Mouse (Mus musculus): Measurements from ENCODE around the gene Heatr1. TPM values are rescaled to one million over a fixed set of nuclear protein-coding genes. Genes with fewer than 3 reads are reported as not detected.

Heatr1 gene
- total and polyA plus RNA-seq, 3 experiments: 130 to 468 (median 156) TPM

DNA sequence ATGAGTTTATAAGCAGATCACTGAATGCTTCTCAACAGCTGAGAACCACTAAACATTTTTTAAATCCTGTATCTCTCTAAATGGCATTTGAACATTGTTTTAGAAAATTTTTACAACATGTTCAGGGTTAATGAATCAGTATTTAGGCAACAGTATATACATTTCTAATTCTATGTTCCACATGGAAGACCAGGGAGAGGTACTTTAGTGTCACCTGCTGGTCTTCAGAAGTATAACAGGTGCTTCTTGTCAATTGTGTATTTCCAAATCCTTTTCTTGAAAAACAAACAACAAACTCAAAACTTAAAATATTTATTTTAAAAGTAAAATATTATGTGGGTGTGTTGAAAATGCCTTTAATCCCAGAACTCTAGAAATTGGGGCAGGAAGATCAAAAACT, 8.5 kb upstream of the Heatr1 start (continued):
- no peak for TF ChIP-seq RCOR1 (IDR thresholded peaks at IDR 0.05; ENCODE audit: low read depth, low read length)

DNA sequence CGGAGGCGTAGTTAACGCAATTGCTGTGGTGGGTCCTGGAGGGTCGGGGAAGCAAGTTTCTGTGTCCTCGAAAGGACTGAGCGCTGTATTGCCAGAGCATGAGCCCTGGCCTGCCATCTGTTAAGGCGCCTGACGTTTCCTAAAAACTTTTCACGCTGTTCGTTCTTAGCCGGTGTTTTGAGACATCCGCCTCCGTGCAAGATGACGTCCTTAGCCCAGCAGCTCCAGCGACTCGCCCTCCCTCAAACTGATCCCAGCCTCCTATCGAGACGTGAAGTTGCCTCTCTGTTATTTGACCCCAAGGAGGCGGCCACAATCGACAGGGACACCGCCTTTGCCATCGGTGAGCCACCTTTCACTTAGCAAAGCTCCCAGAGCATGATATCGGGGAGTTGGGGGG, 744 bp downstream of the Heatr1 start:
- TF ChIP-seq USF2 (IDR thresholded peaks at IDR 0.05; ENCODE audit: borderline replicate concordance in 1 of 2, insufficient read depth in 1 of 2, low read depth in 1 of 2, low read length in 2 of 2): no peak
- no peak for TF ChIP-seq HCFC1 (IDR thresholded peaks at IDR 0.05; ENCODE audit: low read depth, low read length)
- no peak for TF ChIP-seq ZNF384 (IDR thresholded peaks at IDR 0.05; ENCODE audit: low read depth, low read length)
- no peak for TF ChIP-seq SMC3 (IDR thresholded peaks at IDR 0.05; ENCODE audit: low read depth, low read length)
- no peak for TF ChIP-seq MAFK (IDR thresholded peaks at IDR 0.05; ENCODE audit: borderline replicate concordance, low read depth, low read length)
- no peak for TF ChIP-seq CHD1 (IDR thresholded peaks at IDR 0.05; ENCODE audit: low read depth, low read length)
- no peak for TF ChIP-seq RCOR1 (IDR thresholded peaks at IDR 0.05; ENCODE audit: low read depth, low read length)
- no peak for TF ChIP-seq ELF1 (IDR thresholded peaks at IDR 0.05; ENCODE audit: low read depth, low read length)
- TF ChIP-seq RAD21 (IDR thresholded peaks at IDR 0.05; ENCODE audit: low read depth, low read length): no peak
- TF ChIP-seq JUND (IDR thresholded peaks at IDR 0.05; ENCODE audit: low read depth, low read length): no peak
- no peak for TF ChIP-seq GATA1 (IDR thresholded peaks at IDR 0.05; ENCODE audit: low read depth, low read length)
- no peak for TF ChIP-seq MAZ (IDR thresholded peaks at IDR 0.05; ENCODE audit: low read depth, low read length)
- TF ChIP-seq MXI1 (IDR thresholded peaks at IDR 0.05; ENCODE audit: low read depth, low read length): no peak; the same call in 1 of the 2 replicates
- TF ChIP-seq UBTF (IDR thresholded peaks at IDR 0.05; ENCODE audit: borderline replicate concordance, insufficient read depth, low read depth, low read length): no peak
- TF ChIP-seq TCF12 (IDR thresholded peaks at IDR 0.05; ENCODE audit: low read depth, low read length): no peak
- H3K9me3 ChIP-seq (replicated peaks; ENCODE audit: insufficient read depth, low read length): no peaks in the 10 kb centered on the region
- peak overlapping the region; percentile 86 for H3K9ac ChIP-seq (ENCODE audit: control insufficient read depth, low read depth, low read length, poor library complexity, severe bottlenecking)
- peak overlapping the region; percentile 54 for H3K27ac ChIP-seq (ENCODE audit: control insufficient read depth, low read depth, low read length)
- peaks cover 6 to 12% of the 10 kb centered on the region in 2 experiments for H3K36me3 ChIP-seq (ENCODE audit: control insufficient read depth in 1 of 2, insufficient read depth in 2 of 2, low read length in 2 of 2)
- peak; percentile 71 for DNase-seq (ENCODE audit: low read depth, low spot score)
- H3K4me1 ChIP-seq (ENCODE audit: control insufficient read depth in 1 of 2, insufficient read depth in 2 of 2, low read length in 2 of 2): peaks cover 0 to 4% of the 10 kb centered on the region in 2 experiments; a peak in 1 of 4 replicates
- peaks cover 18% of the 10 kb centered on the region for H3K79me2 ChIP-seq (ENCODE audit: control insufficient read depth, insufficient read depth, low read length, poor library complexity)
- H3K27me3 ChIP-seq (ENCODE audit: control insufficient read depth in 1 of 2, insufficient read depth in 2 of 2, low read length in 2 of 2): no peaks in the 10 kb centered on the region
- H3K4me3 ChIP-seq (ENCODE audit: control insufficient read depth in 1 of 2, insufficient read depth in 1 of 2, low read depth in 2 of 2, low read length in 2 of 2): peak overlapping the region; percentile 76 to 92

DNA sequence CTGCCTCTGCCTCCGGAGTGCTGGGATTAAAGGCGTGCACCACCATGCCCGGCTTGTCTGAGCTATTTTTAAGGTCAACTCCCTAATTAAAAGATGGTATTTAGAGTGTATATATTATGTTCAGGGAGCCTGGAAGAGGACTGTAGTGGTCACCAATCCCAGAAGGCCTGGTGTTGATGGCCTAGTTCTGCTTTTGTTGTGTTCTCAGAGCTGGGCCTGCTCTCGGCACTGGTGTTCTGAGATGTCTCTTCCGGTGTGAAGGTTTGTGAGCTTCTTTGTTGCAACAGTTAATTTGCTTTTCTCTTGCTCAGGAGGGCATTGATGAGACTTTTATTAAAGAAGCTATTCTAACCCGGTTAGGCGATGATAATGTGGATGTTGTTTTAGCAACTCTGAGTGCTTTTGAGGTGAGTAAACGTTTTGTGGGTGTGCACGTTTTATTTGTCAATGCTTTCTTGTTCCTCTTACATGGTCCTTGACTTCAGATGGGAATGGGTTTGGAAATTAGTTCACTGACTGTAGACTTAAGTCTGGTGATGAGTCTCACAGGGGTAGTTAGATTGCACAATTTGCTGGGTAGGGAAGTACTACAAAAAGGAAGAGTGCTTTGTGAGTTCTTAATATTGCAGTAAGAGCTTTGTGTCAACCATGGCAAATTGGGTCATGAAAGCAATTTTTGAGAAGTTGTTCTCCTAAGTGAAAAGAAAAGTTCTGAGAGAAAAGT, 13.7 kb downstream of the Heatr1 start:
- peaks cover 2% of the 10 kb centered on the region; the same call in 1 of the 2 replicates for H3K79me2 ChIP-seq (ENCODE audit: control insufficient read depth, insufficient read depth, low read length, poor library complexity)
- peaks cover 9% of the 10 kb centered on the region in 2 experiments for H3K4me1 ChIP-seq (ENCODE audit: control insufficient read depth in 1 of 2, insufficient read depth in 2 of 2, low read length in 2 of 2)
- H3K36me3 ChIP-seq (ENCODE audit: control insufficient read depth in 1 of 2, insufficient read depth in 2 of 2, low read length in 2 of 2): peaks cover 20 to 23% of the 10 kb centered on the region in 2 experiments
- H3K27ac ChIP-seq (ENCODE audit: control insufficient read depth, low read depth, low read length): no peak overlapping the region
- no peak for TF ChIP-seq ZMIZ1 (IDR thresholded peaks at IDR 0.05; ENCODE audit: low read depth, low read length)
- TF ChIP-seq UBTF (IDR thresholded peaks at IDR 0.05; ENCODE audit: borderline replicate concordance, insufficient read depth, low read depth, low read length): no peak
- TF ChIP-seq RCOR1 (IDR thresholded peaks at IDR 0.05; ENCODE audit: low read depth, low read length): no peak
- TF ChIP-seq SIN3A (IDR thresholded peaks at IDR 0.05; ENCODE audit: low read length): no peak
- TF ChIP-seq MAZ (IDR thresholded peaks at IDR 0.05; ENCODE audit: low read depth, low read length): no peak
- TF ChIP-seq POLR2A (IDR thresholded peaks at IDR 0.05; ENCODE audit: control insufficient read depth in 1 of 2, insufficient read depth in 1 of 2, low read depth in 1 of 2, low read length in 2 of 2, poor library complexity in 1 of 2): no peak
- no peak for TF ChIP-seq ZKSCAN1 (IDR thresholded peaks at IDR 0.05; ENCODE audit: low read depth, low read length)
- TF ChIP-seq TBP (IDR thresholded peaks at IDR 0.05; ENCODE audit: low read depth, low read length): no peak
- TF ChIP-seq MYC (IDR thresholded peaks at IDR 0.05; ENCODE audit: low read depth, low read length): no peak
- no peak for TF ChIP-seq CTCF (IDR thresholded peaks at IDR 0.05 in 2 of 3, conservative IDR thresholded peaks at IDR 0.05 in 1 of 3; ENCODE audit: control insufficient read depth in 1 of 3, insufficient read depth in 1 of 3, low read depth in 2 of 3, low read length in 3 of 3, poor library complexity in 1 of 3, severe bottlenecking in 1 of 3)
- TF ChIP-seq BHLHE40 (IDR thresholded peaks at IDR 0.05; ENCODE audit: borderline replicate concordance, low read depth, low read length): no peak
- TF ChIP-seq MXI1 (IDR thresholded peaks at IDR 0.05; ENCODE audit: low read depth, low read length): no peak
- TF ChIP-seq MYB (IDR thresholded peaks at IDR 0.05; ENCODE audit: low read depth, low read length): no peak
- H3K4me3 ChIP-seq (ENCODE audit: control insufficient read depth in 1 of 2, insufficient read depth in 1 of 2, low read depth in 2 of 2, low read length in 2 of 2): no peak overlapping the region
- no peak for DNase-seq (ENCODE audit: low read depth, low spot score)
- H3K9me3 ChIP-seq (replicated peaks; ENCODE audit: insufficient read depth, low read length): no peaks in the 10 kb centered on the region
- no peak overlapping the region for H3K9ac ChIP-seq (ENCODE audit: control insufficient read depth, low read depth, low read length, poor library complexity, severe bottlenecking)
- no peaks in the 10 kb centered on the region for H3K27me3 ChIP-seq (ENCODE audit: control insufficient read depth in 1 of 2, insufficient read depth in 2 of 2, low read length in 2 of 2)
